Mouse (Mus musculus) stomach, adult 2 months (tissue): ENCODE results near the gene Zfp74. TPM values are rescaled to one million over a fixed set of nuclear protein-coding genes. Genes with fewer than 3 reads are reported as not detected.

Experiments
- polyA plus RNA-seq: library from polyadenylated mRNA; depleted of rRNA; stranded (reverse); fragments of >200 nt; gene quantifications from 2 replicates; pipeline ENCODE4 v1.2.3, GENCODE M21; 2012; rRNA removed

The Zfp74 gene
- polyA plus RNA-seq = 4.7 and 6.0 TPM in 2 replicates

DNA sequence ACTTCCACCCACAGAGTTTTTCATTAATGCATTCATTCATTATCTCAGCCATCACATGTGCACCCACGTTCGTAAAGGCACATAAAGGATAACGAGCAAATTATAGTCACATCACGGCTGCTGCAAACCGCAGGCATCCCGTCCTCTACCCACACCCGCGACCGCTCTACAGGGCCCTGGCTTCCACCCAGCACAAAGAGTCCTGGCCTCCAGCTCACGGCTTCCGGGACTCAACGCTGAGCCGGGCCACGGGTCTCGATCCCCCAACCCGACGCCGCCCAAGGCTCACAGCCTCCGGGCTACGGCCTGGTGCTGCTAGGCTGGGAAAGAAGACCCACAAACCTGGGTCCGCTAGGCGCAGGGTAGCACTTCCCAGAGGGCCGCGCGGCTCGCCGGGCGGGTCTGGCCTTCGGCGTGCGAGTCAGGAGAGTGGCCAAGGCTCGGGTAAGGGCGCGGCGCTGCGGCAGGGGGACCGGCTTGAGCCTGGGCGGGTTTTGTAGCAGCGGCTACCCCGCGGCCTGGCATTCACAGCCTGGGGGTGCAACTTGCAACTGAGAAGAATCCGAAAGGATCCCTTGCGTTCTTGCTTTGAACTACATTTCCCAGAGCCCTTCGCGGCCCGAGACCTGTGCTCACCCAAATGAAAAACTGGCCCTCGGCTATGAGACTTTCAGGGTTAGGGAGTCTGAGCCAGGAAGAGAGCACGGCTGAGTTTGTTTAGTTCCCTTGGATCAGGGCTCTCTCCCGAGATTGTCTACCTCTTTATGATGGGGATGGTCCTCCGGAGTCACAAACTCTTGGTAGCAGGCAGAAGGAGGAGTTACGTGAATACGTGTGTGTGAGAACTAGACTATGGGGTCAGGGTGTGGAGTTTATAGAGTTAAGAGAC lies at the start of gene Zfp74:
Gene Zfp74 (minus strand): TSS at position 577 of the 889 bp plus-strand sequence.

DNA sequence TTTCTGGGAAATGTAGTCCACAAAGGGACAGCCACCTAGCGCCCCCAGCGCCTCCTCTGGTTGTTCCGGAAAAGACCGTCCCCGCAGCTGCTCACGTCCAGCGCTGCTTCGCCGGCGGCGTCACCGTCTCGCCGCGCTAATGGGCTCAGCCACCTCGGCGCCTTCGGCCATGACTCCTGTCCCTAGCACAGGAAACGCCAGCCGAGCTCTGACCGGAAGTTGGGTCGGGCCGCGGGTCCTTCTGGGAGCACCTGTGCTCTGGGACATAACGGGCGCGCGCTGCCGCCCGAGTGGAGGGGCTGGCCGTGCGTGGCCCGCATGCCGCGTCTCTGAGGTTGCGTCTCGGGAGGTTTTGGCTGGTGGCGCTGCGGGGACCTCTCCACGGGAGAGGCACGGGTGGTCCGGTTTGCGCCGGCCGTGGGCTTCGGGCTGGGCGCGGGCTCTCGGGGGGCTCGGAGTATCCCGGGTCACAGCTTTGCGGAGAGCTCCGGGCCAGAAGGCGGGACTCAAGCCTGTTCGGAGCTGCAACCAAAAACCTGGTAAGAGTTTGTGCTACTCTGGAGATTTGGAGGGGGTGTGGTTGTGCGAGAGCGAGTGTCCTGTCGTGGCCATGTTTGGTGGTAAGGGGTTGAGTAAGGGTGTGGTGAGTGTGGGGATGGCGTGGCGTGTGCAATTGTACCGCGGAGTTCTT lies 29.9 kb upstream of the Zfp74 start, which contains the start of gene Zfp568:
Gene Zfp568 (plus strand): TSS at position 266 of the 691 bp plus-strand sequence.

DNA sequence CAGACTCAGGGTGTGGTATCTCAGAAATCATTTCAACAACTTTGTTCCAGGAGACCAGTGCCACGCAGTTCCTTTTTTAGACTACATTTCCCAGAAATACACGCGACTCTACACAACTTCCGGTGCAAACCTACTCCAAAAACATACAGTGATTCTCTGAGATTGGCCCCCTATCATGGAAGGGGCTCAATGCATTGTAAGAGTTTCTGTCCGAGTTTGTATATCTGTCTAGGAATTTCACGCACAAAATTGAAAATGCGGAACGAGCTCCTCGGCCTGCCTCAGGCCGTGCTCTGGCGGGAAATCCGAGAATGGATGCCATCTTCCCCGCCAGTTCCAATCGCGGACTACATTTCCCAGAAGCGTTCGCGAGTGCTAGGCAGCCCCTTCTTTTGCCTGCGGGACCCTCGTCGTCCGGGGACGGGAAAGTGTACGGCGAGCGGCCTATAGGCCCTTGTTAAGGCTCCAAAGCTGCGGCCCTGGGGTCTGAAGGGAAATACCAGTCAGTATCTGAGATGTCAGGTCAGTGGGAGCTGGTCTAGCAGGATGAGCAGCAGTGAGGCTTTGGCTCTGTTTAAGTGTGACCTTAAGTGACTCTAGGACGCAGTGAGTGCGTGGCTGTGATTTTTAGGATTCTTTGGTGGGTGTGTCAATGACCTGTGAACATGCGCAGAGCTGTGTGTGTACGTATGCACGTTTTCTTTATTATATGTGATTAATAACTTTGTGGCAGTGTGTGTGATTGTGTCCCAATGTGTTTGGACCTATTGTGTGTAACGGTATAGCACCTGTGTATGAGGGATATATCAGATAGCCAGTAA lies 45.5 kb downstream of the Zfp74 start, which contains the start of gene Zfp383:
Gene Zfp383 (plus strand): TSS at position 94 of the 821 bp plus-strand sequence.

DNA sequence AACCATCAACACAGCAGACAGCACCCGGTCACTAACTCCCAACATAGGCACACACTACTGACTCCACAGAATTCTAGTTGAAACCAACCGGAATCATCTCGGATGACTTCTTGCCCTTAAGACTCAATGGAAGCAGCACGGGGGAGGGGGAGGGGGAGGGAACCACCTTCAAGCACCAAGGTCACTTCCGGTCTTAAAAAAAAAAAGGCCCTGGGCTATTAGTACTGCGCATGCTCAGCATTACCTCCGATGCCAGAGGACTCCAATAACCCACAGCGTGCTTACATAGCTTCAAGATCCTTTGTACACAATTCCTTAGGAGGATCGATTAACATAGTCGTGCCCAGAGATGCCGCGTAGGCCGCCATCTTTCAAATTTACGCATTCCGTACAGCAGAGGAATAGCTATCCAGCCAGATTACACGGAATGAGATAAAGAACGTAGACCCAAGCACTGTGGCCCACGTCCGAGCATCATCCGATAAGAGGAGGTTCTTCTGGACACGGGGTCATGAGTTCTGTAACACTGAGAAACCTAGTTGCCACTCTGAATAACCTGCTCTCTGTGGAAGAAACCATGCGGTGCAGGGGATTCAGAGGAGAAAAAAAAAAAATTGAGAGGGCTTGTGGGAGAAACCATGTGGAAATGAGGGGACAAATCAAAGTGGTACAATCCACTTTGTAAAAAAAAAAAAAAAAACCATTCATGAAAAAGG lies 47.8 kb downstream of the Zfp74 start, which contains the start of gene Zfp27:
Gene Zfp27 (minus strand): TSS at position 607 of the 716 bp plus-strand sequence.

Other genes starting within 250 kb of the Zfp74 start
- 0.03 and 0.08 TPM in 2 replicates for gene Catsperg2, start 227.1 kb downstream of the Zfp74 start, polyA plus RNA-seq
- gene Zfp84, start 185.5 kb downstream of the Zfp74 start, polyA plus RNA-seq = 0.40 and 0.41 TPM in 2 replicates
- gene Zfp30, start 170.1 kb downstream of the Zfp74 start, polyA plus RNA-seq = 0.64 and 0.76 TPM in 2 replicates
- 0.22 and 0.32 TPM in 2 replicates for gene Zfp790, start 138.0 kb downstream of the Zfp74 start, polyA plus RNA-seq
- gene Zfp940, start 100.4 kb downstream of the Zfp74 start, polyA plus RNA-seq = 0.03 TPM in 1 of 2 replicates, not detected in the other
- 0.08 and 0.13 TPM in 2 replicates for gene Zfp420, start 94.1 kb downstream of the Zfp74 start, polyA plus RNA-seq
- gene Zfp27, start 47.5 kb downstream of the Zfp74 start, polyA plus RNA-seq = 0.23 and 0.56 TPM in 2 replicates
- gene Zfp383, start 45.9 kb downstream of the Zfp74 start, polyA plus RNA-seq = 0.15 and 0.19 TPM in 2 replicates
- 1.1 and 2.2 TPM in 2 replicates for gene Zfp568, start 29.9 kb upstream of the Zfp74 start, polyA plus RNA-seq
- gene Zfp14, start 97.3 kb upstream of the Zfp74 start, polyA plus RNA-seq = 0.32 and 0.78 TPM in 2 replicates
- 0.04 TPM in 1 of 2 replicates, not detected in the other for gene Zfp82, start 118.8 kb upstream of the Zfp74 start, polyA plus RNA-seq
- 0.02 and 0.05 TPM in 2 replicates for gene Gm26920, start 136.3 kb upstream of the Zfp74 start, polyA plus RNA-seq
- 0.23 and 1.2 TPM in 2 replicates for gene Zfp566, start 136.4 kb upstream of the Zfp74 start, polyA plus RNA-seq
- 2.7 and 4.6 TPM in 2 replicates for gene Zfp260, start 140.7 kb upstream of the Zfp74 start, polyA plus RNA-seq
- 0.14 TPM in 1 of 2 replicates, not detected in the other for gene Zfp382, start 167.9 kb upstream of the Zfp74 start, polyA plus RNA-seq
- 0.55 and 0.75 TPM in 2 replicates for gene Zfp146, start 215.7 kb upstream of the Zfp74 start, polyA plus RNA-seq
- gene Cox7a1, start 230.1 kb upstream of the Zfp74 start, polyA plus RNA-seq = 23.0 and 23.2 TPM in 2 replicates
- gene Capns1, start 244.7 kb upstream of the Zfp74 start, polyA plus RNA-seq = 587 and 678 TPM in 2 replicates